Mouse (Mus musculus) lung, adult 2 months (tissue): ENCODE measurements around the gene Tpk1.

Experiments
- CTCF ChIP-seq: fragments of 200-500 bp; IDR thresholded peaks from 2 replicates; pipeline ENCODE4 v1.5.1; 2011; ENCODE audit warnings: mild to moderate bottlenecking, low read length, control low read depth; ENCODE audit not compliant: insufficient read depth
- POLR2A ChIP-seq: fragments of 200-500 bp; IDR thresholded peaks from 2 replicates; pipeline ENCODE4 v1.6.1; 2011; ENCODE audit warnings: low read depth, mild to moderate bottlenecking, control low read depth, low read length, borderline replicate concordance; ENCODE audit errors: extremely low read depth

- TF ChIP-seq CTCF, result no peak
- no peak for TF ChIP-seq POLR2A
Measured at GRCm38 (mm10) chr6:43537252-43537870, 128.7 kb downstream of the Tpk1 start.
